Mouse (Mus musculus) spleen, postnatal 36 days (tissue): ENCODE data around the gene Extl2.

Experiments
- DNase-seq, 2 experiments: peaks; one replicate each; pipeline ENCODE4 v3.0.0; 2022; ENCODE audit warnings: low spot score in 2 of 2, mixed read lengths in 1 of 2

Extl2 gene

GRCm38 (mm10) chr3:116006978-116007940 is at the start of gene Extl2, which contains the start of gene Slc30a7:
Gene Extl2 (plus strand): TSS chr3:116007462.
Gene Slc30a7 (minus strand): TSS chr3:116007406.
- peak; percentile 65 to 70 for DNase-seq

GRCm38 (mm10) chr3:115961311-115962027 is 45.8 kb upstream of the Extl2 start:
- DNase-seq = no peak

- no peak for DNase-seq
Measured at GRCm38 (mm10) chr3:115962028-115962415, 45.2 kb upstream of the Extl2 start.

GRCm38 (mm10) chr3:115963597-115963996 is 43.7 kb upstream of the Extl2 start:
- DNase-seq = no peak

- DNase-seq = no peak
Measured at GRCm38 (mm10) chr3:115964071-115964470, 43.2 kb upstream of the Extl2 start.

GRCm38 (mm10) chr3:115968745-115969530 is 38.3 kb upstream of the Extl2 start:
- no peak for DNase-seq

- no peak for DNase-seq
Measured at GRCm38 (mm10) chr3:115971045-115971785, 36.0 kb upstream of the Extl2 start.

GRCm38 (mm10) chr3:115971891-115972646 is 35.2 kb upstream of the Extl2 start:
- no peak for DNase-seq

GRCm38 (mm10) chr3:115974228-115974627 is 33.0 kb upstream of the Extl2 start:
- DNase-seq = peak; percentile 51 to 53

GRCm38 (mm10) chr3:115974995-115975394 is 32.3 kb upstream of the Extl2 start:
- no peak for DNase-seq

GRCm38 (mm10) chr3:115979000-115979399 is 28.3 kb upstream of the Extl2 start:
- DNase-seq = no peak

- no peak for DNase-seq
Measured at GRCm38 (mm10) chr3:115983217-115983616, 24.0 kb upstream of the Extl2 start.

GRCm38 (mm10) chr3:115984653-115985052 is 22.6 kb upstream of the Extl2 start:
- no peak for DNase-seq

GRCm38 (mm10) chr3:115985183-115985892 is 21.9 kb upstream of the Extl2 start:
- DNase-seq = no peak

- DNase-seq = no peak
Measured at GRCm38 (mm10) chr3:115992103-115992502, 15.2 kb upstream of the Extl2 start.

GRCm38 (mm10) chr3:115992588-115992987 is 14.7 kb upstream of the Extl2 start:
- no peak for DNase-seq

- no peak for DNase-seq
Measured at GRCm38 (mm10) chr3:115993025-115993424, 14.2 kb upstream of the Extl2 start.

- no peak for DNase-seq
Measured at GRCm38 (mm10) chr3:115996929-115997328, 10.3 kb upstream of the Extl2 start.

GRCm38 (mm10) chr3:116006284-116006977 is 831 bp upstream of the Extl2 start:
- peak; percentile 48 to 57 for DNase-seq
